Mouse (Mus musculus) liver, embryonic 14.5 days (tissue): ENCODE measurements around the gene BC048507.

ENCODE experiments used
- CTCF ChIP-seq: IDR thresholded peaks from 2 replicates; pipeline ENCODE4 v1.5.1; 2016; ENCODE audit warnings: antibody characterized with exemption, low read depth, control low read depth
- EP300 ChIP-seq: IDR thresholded peaks from 2 replicates; pipeline ENCODE4 v1.6.1; 2016; ENCODE audit warnings: antibody characterized with exemption, low read depth

DNA sequence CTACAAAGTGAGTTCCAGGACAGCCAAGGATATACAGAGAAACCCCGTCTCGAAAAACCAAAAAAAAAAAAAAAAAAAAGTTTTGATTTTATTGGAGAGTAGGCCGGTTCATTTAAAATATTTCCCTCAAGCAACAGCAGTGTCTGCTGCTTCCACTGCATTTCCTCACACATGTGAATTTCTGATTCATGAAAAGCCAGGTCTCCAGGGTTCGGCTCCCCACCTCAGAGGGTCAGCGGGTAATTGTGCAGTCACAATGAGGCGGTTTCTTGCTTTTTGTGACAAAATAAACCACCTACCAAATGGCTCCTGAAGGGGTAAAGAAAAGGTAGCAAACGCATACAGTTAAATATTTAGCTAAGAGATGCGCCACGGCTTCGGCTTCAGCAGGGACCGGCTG lies at the start of gene BC048507:
- TF ChIP-seq CTCF = no peak
- TF ChIP-seq EP300 = no peak
